Mouse (Mus musculus) spleen, postnatal 0 days (tissue): ENCODE results near the gene Ddr2. TPM values are rescaled to one million over a fixed set of nuclear protein-coding genes. Genes with fewer than 3 reads are reported as not detected.

Experiments used
- polyA plus RNA-seq: library from polyadenylated mRNA; unstranded; fragments of >200 nt; fragmentation: Nextera tagmentation; extraction: Ambion mirVana; gene quantifications from 2 replicates; pipeline ENCODE4 v1.2.1, GENCODE M21; 2015

The Ddr2 gene
- polyA plus RNA-seq: 2.1 and 4.1 TPM in 2 replicates

DNA sequence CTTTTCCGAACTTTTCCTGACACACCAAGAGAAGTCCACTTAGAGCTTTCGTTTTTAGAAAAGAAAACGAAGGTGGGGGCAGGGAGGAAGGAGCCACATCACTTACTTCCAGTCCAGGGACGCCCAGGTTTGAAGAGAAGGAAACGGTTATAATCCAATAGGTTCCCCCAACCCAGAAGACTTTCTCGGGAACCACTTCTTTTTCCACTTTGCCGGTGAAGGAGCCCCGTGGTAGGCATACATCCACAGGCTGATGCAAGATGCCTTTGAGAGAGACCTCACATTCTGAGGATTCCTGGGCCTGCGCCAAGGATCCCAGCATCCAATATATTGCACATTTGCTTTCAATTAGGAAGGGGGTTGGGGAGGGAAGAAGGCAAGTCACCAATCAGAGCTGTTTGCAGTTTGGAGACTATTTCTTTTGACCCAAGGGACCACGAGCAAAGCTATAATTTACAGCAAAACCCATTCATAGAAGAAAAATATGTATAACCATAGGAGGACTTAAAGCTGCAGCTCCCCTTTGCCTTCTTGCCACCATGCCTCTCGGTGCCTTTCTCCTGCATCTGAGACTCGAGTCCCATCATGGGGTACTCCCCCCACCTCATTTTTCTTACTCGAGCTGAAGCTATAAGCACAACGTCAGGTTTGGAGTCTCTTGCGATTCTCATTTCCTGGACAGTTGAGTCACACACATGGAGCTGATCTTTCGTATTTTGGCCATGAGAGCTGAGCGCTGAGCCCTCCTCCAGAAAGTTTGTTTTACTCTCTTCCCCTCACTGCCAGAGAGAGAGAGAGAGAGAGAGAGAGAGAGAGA lies at the start of gene Ddr2:
Gene Ddr2, minus strand, starts transcription at position 247 of the 817 bp plus-strand sequence.

DNA sequence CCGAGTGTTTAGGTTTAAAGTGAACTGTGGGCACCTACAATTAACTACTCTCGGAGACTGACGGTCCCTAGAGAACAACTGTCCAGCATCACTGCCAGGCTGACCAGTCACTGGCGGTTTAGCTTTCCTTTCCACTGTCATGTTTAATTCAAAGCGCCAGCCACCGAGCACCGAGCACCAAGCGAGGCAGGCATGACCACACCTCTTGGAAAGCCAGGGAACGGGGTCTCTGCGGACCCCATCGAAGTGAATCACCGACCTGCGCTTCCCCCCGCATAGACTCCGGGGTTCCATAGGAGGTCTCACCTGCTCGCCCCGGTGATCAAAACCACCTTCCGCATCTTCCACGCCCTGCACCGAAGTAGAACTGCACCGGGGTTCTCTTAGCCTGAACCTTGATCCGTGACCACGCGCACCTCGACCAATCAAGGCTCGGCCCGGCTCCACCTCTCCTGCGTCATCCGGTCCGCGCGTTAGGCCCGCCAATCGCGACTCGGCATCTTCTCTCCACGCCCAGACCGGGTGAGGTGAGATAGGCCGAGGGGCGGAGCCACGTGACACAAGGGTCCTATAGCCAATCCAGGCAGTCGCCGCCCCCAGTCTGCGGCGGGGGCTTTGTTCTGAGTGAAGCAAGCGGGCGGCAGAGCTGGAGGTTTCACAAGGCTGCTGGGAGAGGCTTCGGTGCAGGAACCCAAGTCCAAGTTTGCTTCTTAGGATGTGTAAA lies 141.6 kb downstream of the Ddr2 start, which contains the start of gene Hsd17b7:
Gene Hsd17b7, minus strand, starts transcription at position 450 of the 724 bp plus-strand sequence.

DNA sequence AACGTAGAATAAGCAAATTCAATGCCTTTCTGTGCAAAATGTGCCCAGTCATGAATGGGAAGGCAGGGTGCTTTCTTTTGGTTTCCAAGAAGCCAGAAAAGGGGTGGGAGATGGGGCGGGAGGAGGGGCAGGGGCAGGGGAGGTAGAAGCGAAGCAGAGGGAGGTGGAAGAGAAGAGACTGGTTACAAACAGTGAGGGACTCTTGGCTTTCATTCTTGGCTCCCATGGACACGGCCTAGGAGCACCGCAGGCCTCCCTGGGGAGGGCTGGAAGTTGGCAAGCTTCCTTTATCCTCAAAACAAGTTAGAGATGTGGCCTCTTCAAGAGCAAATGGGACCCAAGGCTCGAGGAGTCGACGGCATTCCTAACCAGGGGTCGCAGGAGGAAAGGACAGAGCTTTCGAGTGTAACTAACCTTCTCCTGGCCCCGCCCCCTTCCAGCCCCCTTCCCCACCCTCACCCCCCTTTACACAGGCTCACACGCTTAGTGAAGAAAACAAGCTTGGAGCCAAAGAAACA lies 182.0 kb downstream of the Ddr2 start, which contains the start of gene Ccdc190:
Gene Ccdc190, plus strand, starts transcription at position 195 of the 518 bp plus-strand sequence.

Other genes with a start within 250 kb of the Ddr2 start
- not detected in 2 replicates for gene Ccdc190, start 182.1 kb downstream of the Ddr2 start, polyA plus RNA-seq
- gene Hsd17b7, start 141.5 kb downstream of the Ddr2 start, polyA plus RNA-seq: 2.9 and 3.8 TPM in 2 replicates
- 35.4 and 36.5 TPM in 2 replicates for gene Uap1, start 64.2 kb upstream of the Ddr2 start, polyA plus RNA-seq
- 6.3 and 6.8 TPM in 2 replicates for gene Uhmk1, start 104.6 kb upstream of the Ddr2 start, polyA plus RNA-seq
- gene Sh2d1b2, start 122.0 kb upstream of the Ddr2 start, polyA plus RNA-seq: not detected in 2 replicates
- 1.8 and 2.4 TPM in 2 replicates for gene Sh2d1b1, start 166.6 kb upstream of the Ddr2 start, polyA plus RNA-seq
- 1.5 and 1.7 TPM in 2 replicates for gene Gm7694, start 195.6 kb upstream of the Ddr2 start, polyA plus RNA-seq
- gene Spata46, start 198.0 kb upstream of the Ddr2 start, polyA plus RNA-seq: 0.69 and 0.87 TPM in 2 replicates